Mouse (Mus musculus): Measurements from ENCODE around the gene Pxn. TPM values are rescaled to one million over a fixed set of nuclear protein-coding genes. Genes with fewer than 3 reads are reported as not detected.

The Pxn gene
- polyA plus RNA-seq (2016; fragmentation: Nextera tagmentation; extraction: Ambion mirVana) = 40.3 and 47.1 TPM in 2 replicates

DNA sequence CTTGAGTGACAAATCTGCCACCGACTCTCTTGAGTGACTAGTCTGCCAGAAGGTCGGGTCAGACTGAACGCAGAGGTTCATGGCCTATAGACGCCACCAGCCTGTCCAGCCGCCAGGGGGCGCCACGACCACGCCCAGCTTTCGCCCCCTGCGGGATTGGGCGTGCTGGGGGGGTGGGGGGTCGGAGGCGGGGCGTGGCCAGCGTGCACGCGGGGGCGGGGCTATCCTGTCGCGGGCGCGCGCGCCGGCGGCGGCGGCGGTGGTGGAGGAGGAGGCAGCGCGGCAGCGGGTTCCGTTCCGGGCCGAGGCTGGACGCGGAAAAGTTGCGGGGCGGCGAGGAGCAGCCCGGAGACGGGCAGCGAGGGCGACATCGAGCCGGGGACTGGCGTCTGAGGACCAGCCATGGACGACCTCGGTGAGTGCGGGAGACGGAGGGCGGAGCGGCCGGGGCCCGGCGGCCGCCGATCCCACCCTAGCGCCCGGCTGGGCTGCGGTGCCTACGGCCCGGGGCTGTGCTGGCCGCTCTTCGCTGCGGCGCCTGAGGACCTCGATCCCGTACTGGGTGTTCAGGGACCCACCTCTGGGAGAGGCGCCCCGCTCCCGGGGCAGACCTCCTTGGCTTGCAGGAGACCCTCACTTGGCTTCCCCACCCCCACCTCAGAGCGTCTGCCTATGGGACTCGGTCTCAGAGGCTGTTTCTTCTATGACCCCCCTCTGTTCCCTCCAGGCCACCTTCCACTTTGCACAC lies at the start of gene Pxn:
TSS of gene Pxn (plus strand) at position 223 of the 748 bp plus-strand sequence.
- Histone ChIP-seq H3K27me3 (no peaks in the 10 kb centered on the region), H3K4me2 (peak within 1 kb of the TSS; percentile 93), H3K27ac (peak within 1 kb of the TSS; percentile 45), H3K9me3 (no peaks in the 10 kb centered on the region), H3K9ac (replicated peaks) (peak within 1 kb of the TSS; percentile 91), H3K4me3 (replicated peaks) (peak within 1 kb of the TSS; percentile 95), H3K36me3 (no peaks in the 10 kb centered on the region), H3K4me1 (replicated peaks) (peaks cover 37% of the 10 kb centered on the region)
- ATAC-seq (ENCODE audit: insufficient number of reproducible peaks, insufficient read depth, low FRiP score, low TSS enrichment, low read depth) = peak; percentile 66
- WGBS = 1% methylated on average over 61 of the region's 74 CpGs

DNA sequence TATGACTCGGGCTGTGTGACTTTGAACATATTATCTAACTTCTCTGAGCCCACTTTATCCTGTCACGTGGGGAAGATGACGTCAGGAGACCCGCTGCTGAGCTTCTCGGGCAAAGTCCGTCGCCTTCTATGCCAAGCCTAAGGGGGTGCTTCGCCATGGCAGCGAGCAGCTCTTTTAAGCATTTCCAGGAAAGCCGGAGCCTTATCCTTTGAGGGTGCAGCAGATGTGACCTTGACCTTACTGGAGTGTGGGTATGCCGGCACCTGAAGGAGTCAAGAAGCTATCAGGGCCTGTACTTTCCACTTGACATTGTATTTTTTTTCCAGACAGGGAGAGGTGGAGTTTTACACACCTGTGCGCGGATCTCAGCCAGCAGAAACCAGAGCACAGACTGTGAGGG lies 47.6 kb upstream of the Pxn start:
- no peak for ATAC-seq (ENCODE audit: insufficient number of reproducible peaks, insufficient read depth, low FRiP score, low TSS enrichment, low read depth)
- H3K27ac ChIP-seq = no peak overlapping the region
- peaks cover 11% of the 10 kb centered on the region for H3K36me3 ChIP-seq
- H3K27me3 ChIP-seq = no peaks in the 10 kb centered on the region
- H3K4me1 ChIP-seq (replicated peaks) = no peaks in the 10 kb centered on the region
- H3K4me2 ChIP-seq = no peak overlapping the region
- 64% methylated on average over 13 of the region's 13 CpGs for WGBS
- no peak overlapping the region for H3K4me3 ChIP-seq (replicated peaks)
- no peak overlapping the region for H3K9ac ChIP-seq (replicated peaks)
- no peaks in the 10 kb centered on the region for H3K9me3 ChIP-seq

GRCm38 (mm10) chr5:115464408-115465115 lies 41.9 kb upstream of the Pxn start:
- ATAC-seq (ENCODE audit: insufficient number of reproducible peaks, insufficient read depth, low FRiP score, low TSS enrichment, low read depth) = no peak
- Histone ChIP-seq H3K4me3 (replicated peaks) (no peak overlapping the region), H3K27ac (no peak overlapping the region), H3K27me3 (no peaks in the 10 kb centered on the region), H3K9ac (replicated peaks) (no peak overlapping the region), H3K36me3 (no peaks in the 10 kb centered on the region), H3K9me3 (no peaks in the 10 kb centered on the region), H3K4me2 (no peak overlapping the region), H3K4me1 (replicated peaks) (no peaks in the 10 kb centered on the region)
- 75% methylated on average over 18 of the region's 18 CpGs for WGBS

DNA sequence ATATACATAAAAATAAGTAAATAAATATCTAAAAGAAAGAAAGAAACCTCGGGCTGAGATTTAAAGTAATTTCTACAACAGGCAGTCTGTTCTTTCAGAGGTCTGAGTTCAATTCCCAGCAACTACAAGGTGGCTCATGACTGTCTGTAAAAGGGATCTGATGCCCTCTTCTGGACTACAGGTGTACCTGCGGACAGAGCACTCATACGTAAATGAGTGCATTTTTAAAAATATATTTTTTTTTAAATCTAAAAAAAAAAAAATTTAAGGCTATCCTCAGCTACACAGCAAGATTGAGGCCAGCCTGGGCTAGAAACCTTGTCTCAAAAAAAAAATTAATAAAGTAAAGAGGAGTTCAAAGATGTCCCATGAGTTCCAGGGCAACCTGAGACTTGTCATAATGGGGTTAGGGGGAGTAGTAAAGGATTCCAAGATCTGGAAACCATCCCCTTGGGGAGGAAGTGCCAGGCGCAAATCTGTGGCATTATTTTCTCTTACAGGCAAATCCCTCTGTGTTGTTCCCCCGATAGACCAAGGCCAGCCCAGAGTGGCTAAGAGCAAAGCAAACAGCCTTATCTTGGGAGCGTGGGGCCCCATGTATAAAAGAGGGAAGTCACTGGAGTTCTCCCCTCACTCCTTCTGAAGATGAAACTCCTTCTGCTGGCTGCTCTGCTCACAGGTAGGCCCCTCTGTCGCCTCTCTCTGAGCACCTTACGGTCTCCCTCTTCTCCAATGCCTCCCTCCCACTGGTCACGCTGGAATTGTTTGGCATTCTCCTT lies 40.6 kb upstream of the Pxn start, which contains the start of gene Pla2g1b:
TSS of gene Pla2g1b (plus strand) at position 621 of the 779 bp plus-strand sequence.
- Histone ChIP-seq H3K9me3 (no peaks in the 10 kb centered on the region), H3K27me3 (no peaks in the 10 kb centered on the region), H3K9ac (replicated peaks) (no peak within 1 kb of the TSS), H3K36me3 (no peaks in the 10 kb centered on the region), H3K4me1 (replicated peaks) (no peaks in the 10 kb centered on the region), H3K4me3 (replicated peaks) (no peak within 1 kb of the TSS), H3K4me2 (no peak within 1 kb of the TSS), H3K27ac (no peak within 1 kb of the TSS)
- 55% methylated on average over 9 of the region's 9 CpGs for WGBS
- no peak for ATAC-seq (ENCODE audit: insufficient number of reproducible peaks, insufficient read depth, low FRiP score, low TSS enrichment, low read depth)

GRCm38 (mm10) chr5:115469791-115470190 lies 36.7 kb upstream of the Pxn start:
- Histone ChIP-seq H3K27me3 (no peaks in the 10 kb centered on the region), H3K4me1 (replicated peaks) (no peaks in the 10 kb centered on the region), H3K27ac (no peak overlapping the region), H3K4me3 (replicated peaks) (no peak overlapping the region), H3K36me3 (no peaks in the 10 kb centered on the region), H3K9ac (replicated peaks) (no peak overlapping the region), H3K9me3 (no peaks in the 10 kb centered on the region), H3K4me2 (no peak overlapping the region)
- ATAC-seq (ENCODE audit: insufficient number of reproducible peaks, insufficient read depth, low FRiP score, low TSS enrichment, low read depth) = no peak
- 72% methylated on average over 6 of the region's 6 CpGs for WGBS

DNA sequence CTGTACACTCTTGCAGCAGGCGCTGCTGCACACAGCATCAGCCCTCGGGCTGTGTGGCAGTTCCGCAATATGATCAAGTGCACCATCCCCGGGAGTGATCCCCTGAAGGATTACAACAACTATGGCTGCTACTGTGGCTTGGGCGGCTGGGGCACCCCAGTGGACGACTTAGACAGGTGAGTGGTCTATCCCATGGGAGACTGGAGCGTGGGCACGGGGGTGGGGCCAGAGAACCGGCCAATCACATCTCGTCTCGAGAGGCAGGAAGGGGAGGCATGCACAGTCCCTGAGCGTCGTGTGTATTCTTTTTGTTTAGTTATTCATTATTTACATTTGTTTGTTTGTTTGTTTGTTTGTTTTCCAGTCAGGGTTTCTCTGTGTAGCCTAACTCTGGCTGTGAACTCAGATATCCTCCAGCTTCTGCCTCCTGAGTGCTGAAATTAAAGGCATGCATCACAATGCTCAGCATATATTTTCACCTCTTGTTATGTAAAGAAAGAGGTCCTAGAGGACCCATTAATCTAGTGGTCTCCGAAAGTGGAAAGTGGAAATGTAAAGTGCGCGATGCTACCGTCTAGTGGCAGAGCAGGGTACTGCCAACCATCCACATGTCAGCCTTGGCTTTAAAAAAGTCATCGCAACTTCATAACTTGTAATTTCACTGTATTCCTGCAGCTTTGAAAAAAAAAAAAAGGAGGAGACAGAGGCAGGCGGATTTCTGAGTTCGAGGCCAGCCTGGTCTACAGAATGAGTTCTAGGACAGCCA lies 35.5 kb upstream of the Pxn start:
- no peaks in the 10 kb centered on the region for H3K36me3 ChIP-seq
- peaks cover 8% of the 10 kb centered on the region for H3K4me1 ChIP-seq (replicated peaks)
- H3K9me3 ChIP-seq = no peaks in the 10 kb centered on the region
- H3K4me3 ChIP-seq (replicated peaks) = no peak overlapping the region
- 0 out of 2 replicates have a peak overlapping the region, but pooled peaks have one; percentile 23 for H3K4me2 ChIP-seq
- no peak overlapping the region for H3K9ac ChIP-seq (replicated peaks)
- H3K27ac ChIP-seq = no peak overlapping the region
- no peaks in the 10 kb centered on the region for H3K27me3 ChIP-seq
- WGBS = 38% methylated on average over 20 of the region's 20 CpGs
- no peak for ATAC-seq (ENCODE audit: insufficient number of reproducible peaks, insufficient read depth, low FRiP score, low TSS enrichment, low read depth)

GRCm38 (mm10) chr5:115473191-115473590 lies 33.3 kb upstream of the Pxn start:
- ATAC-seq (ENCODE audit: insufficient number of reproducible peaks, insufficient read depth, low FRiP score, low TSS enrichment, low read depth) = no peak

GRCm38 (mm10) chr5:115474174-115474828 lies 32.2 kb upstream of the Pxn start:
- H3K4me2 ChIP-seq = no peak overlapping the region
- peaks cover 4% of the 10 kb centered on the region for H3K36me3 ChIP-seq
- no peaks in the 10 kb centered on the region; the same call in 1 of the 2 replicates for H3K27me3 ChIP-seq
- H3K4me1 ChIP-seq (replicated peaks) = peaks cover 10% of the 10 kb centered on the region
- ATAC-seq (ENCODE audit: insufficient number of reproducible peaks, insufficient read depth, low FRiP score, low TSS enrichment, low read depth) = no peak
- no peak overlapping the region for H3K9ac ChIP-seq (replicated peaks)
- H3K4me3 ChIP-seq (replicated peaks) = no peak overlapping the region
- 70% methylated on average over 22 of the region's 22 CpGs for WGBS
- no peaks in the 10 kb centered on the region for H3K9me3 ChIP-seq
- no peak overlapping the region for H3K27ac ChIP-seq

More at GRCm38 (mm10) chr5:115473191-115473590, 33.3 kb upstream of the Pxn start:
- no peak overlapping the region for H3K27ac ChIP-seq
- 80% methylated on average over 10 of the region's 10 CpGs for WGBS
- no peak overlapping the region for H3K4me3 ChIP-seq (replicated peaks)
- peaks cover 3% of the 10 kb centered on the region; the same call in 1 of the 2 replicates for H3K36me3 ChIP-seq
- H3K27me3 ChIP-seq = no peaks in the 10 kb centered on the region
- H3K9me3 ChIP-seq = no peaks in the 10 kb centered on the region
- peaks cover 10% of the 10 kb centered on the region for H3K4me1 ChIP-seq (replicated peaks)
- no peak overlapping the region for H3K4me2 ChIP-seq
- H3K9ac ChIP-seq (replicated peaks) = no peak overlapping the region

DNA sequence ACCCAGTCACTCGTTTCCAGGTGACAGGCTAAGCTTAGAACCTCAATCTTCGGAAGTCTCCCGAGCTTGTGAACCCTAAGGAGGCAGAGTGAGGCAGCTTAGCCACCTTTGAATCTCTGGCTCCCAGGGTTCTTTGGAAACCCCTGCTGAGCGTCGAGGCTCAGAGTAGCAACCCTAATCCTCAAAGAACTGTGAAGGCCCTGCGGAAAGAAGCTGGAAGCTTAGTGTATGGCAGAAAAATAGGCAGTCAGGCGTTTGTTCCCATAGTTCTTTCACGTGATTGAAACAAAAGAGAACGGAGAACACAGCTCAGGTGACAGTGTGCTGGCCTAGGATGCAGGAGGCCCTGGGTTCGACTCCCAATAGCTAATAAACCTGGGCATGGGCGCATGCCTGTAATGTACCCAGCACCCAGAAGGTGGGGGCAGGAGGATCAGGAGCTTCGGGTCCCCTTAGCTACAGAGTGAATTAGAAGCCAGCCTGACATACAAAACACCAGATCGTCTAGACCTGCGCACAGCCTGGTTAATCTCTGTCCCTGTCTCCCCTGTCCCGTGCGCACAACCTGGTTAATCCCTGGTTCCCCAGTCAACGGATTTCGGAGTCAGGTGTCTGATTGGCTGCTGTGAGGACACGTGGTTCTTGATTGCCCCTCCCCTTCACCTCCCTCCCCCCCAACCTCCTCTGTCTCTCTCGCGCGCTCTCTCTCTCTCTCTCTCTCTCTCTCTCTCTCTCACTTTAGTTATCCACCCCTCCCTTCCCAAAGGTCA lies 31.0 kb upstream of the Pxn start:
- Histone ChIP-seq H3K27me3 (peaks cover 8% of the 10 kb centered on the region), H3K36me3 (peaks cover 9% of the 10 kb centered on the region), H3K9me3 (no peaks in the 10 kb centered on the region), H3K4me1 (replicated peaks) (peaks cover 17% of the 10 kb centered on the region), H3K27ac (peak overlapping the region; percentile 74; the same call in 1 of the 2 replicates), H3K4me3 (replicated peaks) (peak overlapping the region; percentile 38), H3K9ac (replicated peaks) (peak overlapping the region; percentile 50), H3K4me2 (peak overlapping the region; percentile 57)
- peak; percentile 50; the same call in 1 of the 2 replicates for ATAC-seq (ENCODE audit: insufficient number of reproducible peaks, insufficient read depth, low FRiP score, low TSS enrichment, low read depth)
- 15% methylated on average over 22 of the region's 22 CpGs for WGBS
